Mouse (Mus musculus) embryo, embryonic 11.5 days (tissue): ENCODE results near the gene Sowaha.
"Not testable (repeated sequence)": the region's sequence is repeated elsewhere in the genome, so short reads cannot be mapped to it uniquely, and the experiment has no call there.

Experiments
- DNase-seq: peaks from one replicate; pipeline ENCODE4 v3.0.0-alpha.2; 2012; ENCODE audit warnings: low read depth, low spot score

Sowaha gene

GRCm38 (mm10) chr11:53436338-53436737 is 43.7 kb downstream of the Sowaha start:
- no peak for DNase-seq

GRCm38 (mm10) chr11:53435504-53435903 is 44.6 kb downstream of the Sowaha start:
- DNase-seq = no peak

GRCm38 (mm10) chr11:53433057-53433456 is 47.0 kb downstream of the Sowaha start:
- no peak for DNase-seq

- no peak for DNase-seq
These were observed 48.6 kb downstream of the Sowaha start for GRCm38 (mm10) chr11:53431347-53432056.

- peak; percentile 98 for DNase-seq
These were observed 49.3 kb downstream of the Sowaha start, which contains the start of the genes Uqcrq and Gdf9 for GRCm38 (mm10) chr11:53430670-53431346. TSS of gene Uqcrq (minus strand) at chr11:53430831. TSS of gene Gdf9 (plus strand) at chr11:53431023.

GRCm38 (mm10) chr11:53430300-53430669 is 49.8 kb downstream of the Sowaha start:
- no peak for DNase-seq

- no peak for DNase-seq
These were observed 50.9 kb downstream of the Sowaha start for GRCm38 (mm10) chr11:53429182-53429581.

- DNase-seq = no peak
These were observed 51.4 kb downstream of the Sowaha start for GRCm38 (mm10) chr11:53428716-53429057.

- DNase-seq = no peak
These were observed 51.9 kb downstream of the Sowaha start for GRCm38 (mm10) chr11:53427993-53428715.

- DNase-seq = not testable (repeated sequence)
These were observed 53.2 kb downstream of the Sowaha start for GRCm38 (mm10) chr11:53426914-53427313.
